Mouse (Mus musculus): ENCODE results near the gene Capn3. TPM values are rescaled to one million over a fixed set of nuclear protein-coding genes. Genes with fewer than 3 reads are reported as not detected.

The Capn3 gene
- total RNA-seq, 1 experiment: 8.6 TPM

DNA sequence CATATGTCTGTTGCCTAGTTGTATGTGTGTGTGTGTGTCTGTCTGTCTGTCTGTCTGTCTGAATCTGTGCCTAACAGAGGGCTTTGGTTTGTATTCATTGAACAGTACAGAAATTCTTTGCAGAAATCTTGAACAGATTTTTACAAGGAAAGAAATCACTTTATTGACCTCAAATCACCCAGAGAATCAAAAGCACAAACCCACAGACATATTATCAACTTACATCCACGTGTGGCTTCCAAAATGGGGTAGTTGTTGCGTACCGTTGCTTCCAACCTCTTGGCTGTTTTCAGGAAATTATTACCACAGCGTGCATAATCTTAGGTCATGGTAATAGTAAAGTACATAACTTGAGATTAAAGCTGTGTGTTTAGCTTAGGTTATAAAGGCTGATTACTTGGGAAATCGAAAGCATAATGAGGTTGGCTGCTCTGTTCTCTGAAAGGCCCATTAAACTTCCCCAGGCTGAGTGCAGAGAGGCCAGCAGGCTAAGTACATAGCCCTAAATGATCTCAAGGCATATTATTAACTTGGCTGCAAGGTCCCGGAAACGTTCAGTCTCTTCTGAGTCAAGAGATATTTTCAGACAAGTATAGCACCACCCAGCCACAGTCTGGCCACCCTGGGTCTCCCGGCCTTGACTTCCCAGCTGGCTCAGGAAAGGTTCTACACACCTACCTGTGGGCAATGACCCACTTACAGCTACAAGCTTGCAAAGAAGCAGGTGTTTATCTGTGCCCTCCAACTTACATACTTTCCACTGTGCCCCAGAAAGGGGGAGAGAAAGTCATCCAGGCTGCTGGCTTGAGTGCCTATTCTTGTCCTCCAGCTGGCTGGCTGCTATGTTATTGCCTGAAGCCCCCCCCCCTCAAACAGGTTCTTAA is 26.9 kb downstream of the Capn3 start:
- Histone ChIP-seq H3K27ac (ENCODE audit: insufficient read depth, low read depth, low read length, poor library complexity, severe bottlenecking) (no peak overlapping the region), H3K9me3 (ENCODE audit: control insufficient read depth, insufficient read depth, low read depth, low read length) (no peaks in the 10 kb centered on the region), H3K4me1 (ENCODE audit: control insufficient read depth in 2 of 2, insufficient read depth in 2 of 2, low read length in 2 of 2, poor library complexity in 1 of 2) (peaks cover 0 to 2% of the 10 kb centered on the region in 2 experiments; a peak in 1 of 4 replicates), H3K9ac (ENCODE audit: insufficient read depth, low read depth, low read length, poor library complexity, severe bottlenecking) (no peak overlapping the region), H3K4me3 (ENCODE audit: insufficient read depth in 1 of 2, low read depth in 1 of 2, low read length in 2 of 2, poor library complexity in 1 of 2, severe bottlenecking in 1 of 2) (no peak overlapping the region), H3K36me3 (ENCODE audit: control insufficient read depth, insufficient read depth, low read length, poor library complexity, severe bottlenecking) (peaks cover 3% of the 10 kb centered on the region; the same call in 1 of the 2 replicates)
- no peak for DNase-seq (ENCODE audit: low read depth, low spot score)
- in situ Hi-C loops (cut with MboI; ENCODE audit: low sequenced_read_pairs in 2 of 2, unreplicated experiment in 2 of 2): no loop called here
- TF ChIP-seq ZNF384 (IDR thresholded peaks at IDR 0.05; ENCODE audit: low read depth, low read length) (no peak), MAFK (IDR thresholded peaks at IDR 0.05; ENCODE audit: insufficient read depth, low read depth, low read length) (no peak), CHD2 (IDR thresholded peaks at IDR 0.05; ENCODE audit: low read depth, low read length) (no peak), ZC3H11A (IDR thresholded peaks at IDR 0.05; ENCODE audit: borderline replicate concordance, low read depth, low read length) (no peak), HCFC1 (IDR thresholded peaks at IDR 0.05; ENCODE audit: borderline replicate concordance, insufficient read depth, low read length) (no peak)

DNA sequence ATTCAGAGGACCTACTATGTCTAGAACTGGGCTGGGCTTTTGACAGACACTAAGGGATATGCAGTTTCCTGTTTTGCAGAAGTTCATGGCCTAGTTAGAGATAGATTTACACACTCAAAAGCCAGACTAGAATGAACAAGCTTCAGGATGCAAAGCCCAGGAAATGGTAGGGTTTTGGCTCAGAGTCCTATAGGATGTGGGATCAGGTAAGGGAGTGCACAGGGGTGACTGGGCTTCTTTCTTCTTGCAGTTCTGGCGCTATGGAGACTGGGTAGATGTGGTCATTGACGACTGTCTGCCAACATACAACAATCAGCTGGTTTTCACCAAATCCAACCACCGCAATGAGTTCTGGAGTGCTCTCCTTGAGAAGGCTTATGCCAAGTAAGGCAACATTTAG is 28.4 kb downstream of the Capn3 start:
- peaks cover 3% of the 10 kb centered on the region; the same call in 1 of the 2 replicates for H3K36me3 ChIP-seq (ENCODE audit: control insufficient read depth, insufficient read depth, low read length, poor library complexity, severe bottlenecking)
- DNase-seq (ENCODE audit: low read depth, low spot score): no peak

DNA sequence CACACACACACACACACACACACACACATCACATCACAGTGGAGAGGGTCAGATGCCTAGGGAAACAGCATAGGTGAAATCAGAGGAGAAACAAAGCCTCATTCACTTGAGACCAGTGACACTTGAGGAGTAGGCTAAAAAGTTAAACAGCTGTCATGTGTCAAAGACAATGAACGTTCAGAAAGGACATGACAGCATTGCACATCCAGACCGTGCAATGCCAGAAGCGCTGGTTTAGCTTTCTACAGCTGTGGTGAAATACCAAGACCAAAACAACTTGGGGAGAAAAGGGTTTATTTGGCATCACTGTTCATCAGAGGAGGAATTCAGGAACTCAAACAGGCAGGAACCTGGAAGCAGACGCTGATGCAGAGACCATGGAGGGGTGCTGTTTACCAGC is 37.4 kb downstream of the Capn3 start:
- no peak for DNase-seq (ENCODE audit: low read depth, low spot score)
- TF ChIP-seq HCFC1 (IDR thresholded peaks at IDR 0.05; ENCODE audit: borderline replicate concordance, insufficient read depth, low read length): no peak
- no peak for TF ChIP-seq ZNF384 (IDR thresholded peaks at IDR 0.05; ENCODE audit: low read depth, low read length)
- no peak for TF ChIP-seq ZC3H11A (IDR thresholded peaks at IDR 0.05; ENCODE audit: borderline replicate concordance, low read depth, low read length)
- no peak for TF ChIP-seq CHD2 (IDR thresholded peaks at IDR 0.05; ENCODE audit: low read depth, low read length)
- TF ChIP-seq MAFK (IDR thresholded peaks at IDR 0.05; ENCODE audit: insufficient read depth, low read depth, low read length): no peak
- in situ Hi-C loops (cut with MboI; ENCODE audit: low sequenced_read_pairs in 2 of 2, unreplicated experiment in 2 of 2): no loop called here
- H3K27ac ChIP-seq (ENCODE audit: insufficient read depth, low read depth, low read length, poor library complexity, severe bottlenecking): no peak overlapping the region
- no peak overlapping the region for H3K4me3 ChIP-seq (ENCODE audit: insufficient read depth in 1 of 2, low read depth in 1 of 2, low read length in 2 of 2, poor library complexity in 1 of 2, severe bottlenecking in 1 of 2)
- peaks cover 3% of the 10 kb centered on the region; the same call in 1 of the 2 replicates for H3K36me3 ChIP-seq (ENCODE audit: control insufficient read depth, insufficient read depth, low read length, poor library complexity, severe bottlenecking)
- H3K9me3 ChIP-seq (ENCODE audit: control insufficient read depth, insufficient read depth, low read depth, low read length): no peaks in the 10 kb centered on the region
- H3K4me1 ChIP-seq (ENCODE audit: control insufficient read depth in 2 of 2, insufficient read depth in 2 of 2, low read length in 2 of 2, poor library complexity in 1 of 2): no peaks in the 10 kb centered on the region
- no peak overlapping the region for H3K9ac ChIP-seq (ENCODE audit: insufficient read depth, low read depth, low read length, poor library complexity, severe bottlenecking)

More for the DNA sequence above, 28.4 kb downstream of the Capn3 start:
- Histone ChIP-seq H3K4me1 (ENCODE audit: control insufficient read depth in 2 of 2, insufficient read depth in 2 of 2, low read length in 2 of 2, poor library complexity in 1 of 2) (peaks cover 0 to 2% of the 10 kb centered on the region in 2 experiments; a peak in 1 of 4 replicates), H3K27ac (ENCODE audit: insufficient read depth, low read depth, low read length, poor library complexity, severe bottlenecking) (no peak overlapping the region), H3K9me3 (ENCODE audit: control insufficient read depth, insufficient read depth, low read depth, low read length) (no peaks in the 10 kb centered on the region), H3K4me3 (ENCODE audit: insufficient read depth in 1 of 2, low read depth in 1 of 2, low read length in 2 of 2, poor library complexity in 1 of 2, severe bottlenecking in 1 of 2) (no peak overlapping the region), H3K9ac (ENCODE audit: insufficient read depth, low read depth, low read length, poor library complexity, severe bottlenecking) (no peak overlapping the region)
- TF ChIP-seq ZNF384 (IDR thresholded peaks at IDR 0.05; ENCODE audit: low read depth, low read length) (no peak), CHD2 (IDR thresholded peaks at IDR 0.05; ENCODE audit: low read depth, low read length) (no peak)
- in situ Hi-C loops (cut with MboI; ENCODE audit: low sequenced_read_pairs in 2 of 2, unreplicated experiment in 2 of 2): no loop called here

DNA sequence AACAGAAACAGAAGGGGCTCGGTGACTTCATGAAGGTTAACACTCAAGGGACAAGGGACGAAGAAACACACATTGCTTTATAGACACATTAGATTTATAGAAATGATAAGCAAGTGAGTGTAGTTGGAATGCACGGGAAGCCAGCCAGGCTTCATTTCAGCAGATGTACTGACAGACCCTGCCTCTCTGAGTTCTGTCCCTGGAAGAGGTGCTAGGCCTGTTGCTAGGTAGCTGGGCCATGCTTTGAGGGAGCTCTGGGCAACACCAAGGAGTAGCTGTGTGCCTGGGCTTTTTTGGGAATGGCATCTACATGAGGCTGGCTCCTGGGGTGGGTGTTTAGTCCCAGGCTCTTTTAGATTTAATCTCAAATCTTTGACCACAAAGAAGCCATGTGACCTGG is 40.7 kb downstream of the Capn3 start:
- no peak for TF ChIP-seq HCFC1 (IDR thresholded peaks at IDR 0.05; ENCODE audit: borderline replicate concordance, insufficient read depth, low read length)
- no peak for TF ChIP-seq MAFK (IDR thresholded peaks at IDR 0.05; ENCODE audit: insufficient read depth, low read depth, low read length)
- TF ChIP-seq CHD2 (IDR thresholded peaks at IDR 0.05; ENCODE audit: low read depth, low read length): no peak
- no peak for TF ChIP-seq ZNF384 (IDR thresholded peaks at IDR 0.05; ENCODE audit: low read depth, low read length)
- TF ChIP-seq ZC3H11A (IDR thresholded peaks at IDR 0.05; ENCODE audit: borderline replicate concordance, low read depth, low read length): no peak
- in situ Hi-C loops (cut with MboI; ENCODE audit: low sequenced_read_pairs in 2 of 2, unreplicated experiment in 2 of 2): no loop called here
- H3K4me3 ChIP-seq (ENCODE audit: insufficient read depth in 1 of 2, low read depth in 1 of 2, low read length in 2 of 2, poor library complexity in 1 of 2, severe bottlenecking in 1 of 2): no peak overlapping the region
- peaks cover 0 to 8% of the 10 kb centered on the region in 2 experiments; a peak in 1 of 4 replicates for H3K4me1 ChIP-seq (ENCODE audit: control insufficient read depth in 2 of 2, insufficient read depth in 2 of 2, low read length in 2 of 2, poor library complexity in 1 of 2)
- H3K9ac ChIP-seq (ENCODE audit: insufficient read depth, low read depth, low read length, poor library complexity, severe bottlenecking): no peak overlapping the region
- no peaks in the 10 kb centered on the region for H3K9me3 ChIP-seq (ENCODE audit: control insufficient read depth, insufficient read depth, low read depth, low read length)
- H3K27ac ChIP-seq (ENCODE audit: insufficient read depth, low read depth, low read length, poor library complexity, severe bottlenecking): no peak overlapping the region
- no peaks in the 10 kb centered on the region; the same call in 1 of the 2 replicates for H3K36me3 ChIP-seq (ENCODE audit: control insufficient read depth, insufficient read depth, low read length, poor library complexity, severe bottlenecking)
- no peak for DNase-seq (ENCODE audit: low read depth, low spot score)

All from ES-E14 (cell line).